Mouse (Mus musculus): Measurements from ENCODE around the gene Eif3f.

The Eif3f gene

DNA sequence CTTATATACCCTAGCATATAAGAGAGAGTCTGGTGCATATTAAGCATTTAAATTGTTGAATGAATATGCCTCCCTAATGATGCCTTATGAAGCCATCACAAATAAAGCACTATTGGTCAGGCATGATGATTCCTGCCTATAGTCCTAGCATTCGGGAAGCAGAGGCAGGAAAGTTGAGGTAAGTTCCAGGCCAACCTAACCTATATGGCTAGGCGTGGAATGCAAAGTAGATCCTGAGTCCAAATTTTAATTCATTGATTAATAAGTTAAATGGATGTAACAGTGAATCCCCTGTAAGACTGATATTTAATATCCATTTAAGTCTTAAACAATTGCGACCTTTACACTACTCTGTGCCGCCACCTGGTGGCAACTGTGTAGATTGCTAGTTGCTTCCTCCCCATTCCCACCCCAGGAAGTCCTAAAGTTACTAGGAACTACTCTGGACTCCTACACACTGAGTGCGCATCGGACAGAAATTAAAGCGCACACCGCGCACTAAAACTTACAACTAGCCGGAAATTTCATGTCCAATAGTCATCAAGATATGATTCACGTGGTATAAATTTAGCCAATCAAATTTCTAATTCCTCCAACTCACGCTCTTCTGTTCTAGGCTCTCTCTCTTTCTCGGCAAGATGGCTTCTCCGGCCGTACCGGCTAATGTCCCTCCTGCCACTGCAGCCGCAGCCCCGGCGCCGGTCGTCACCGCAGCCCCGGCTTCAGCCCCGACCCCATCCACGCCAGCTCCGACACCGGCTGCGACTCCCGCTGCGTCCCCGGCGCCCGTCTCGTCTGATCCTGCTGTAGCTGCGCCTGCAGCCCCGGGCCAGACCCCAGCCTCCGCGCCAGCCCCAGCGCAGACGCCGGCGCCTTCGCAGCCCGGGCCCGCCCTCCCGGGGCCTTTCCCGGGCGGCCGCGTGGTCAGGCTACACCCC, at the start of gene Eif3f:
Eif3f (plus strand) TSS at position 624 of the 938 bp plus-strand sequence.
- peak; percentile 94 for DNase-seq (ENCODE audit: low spot score)

DNA sequence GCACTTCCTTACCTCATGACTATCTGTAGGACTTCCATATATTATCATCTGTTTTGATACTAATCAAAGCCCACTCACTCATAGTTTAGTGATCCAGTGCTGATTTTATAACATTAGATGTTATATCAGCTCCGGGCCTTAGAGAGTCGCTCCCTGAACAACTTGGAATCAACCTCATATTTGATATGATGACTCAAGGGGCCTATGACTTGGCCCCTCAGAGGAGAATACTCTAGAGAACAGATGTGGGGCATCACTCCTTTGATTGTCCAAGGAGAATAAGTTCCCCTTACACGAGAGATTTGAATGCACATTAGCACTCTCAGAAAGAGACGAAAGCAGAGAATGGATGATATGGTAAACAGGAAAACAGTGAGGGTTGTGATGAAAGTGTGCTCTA, 49.3 kb upstream of the Eif3f start, which contains the start of gene Olfr518:
Olfr518 (minus strand) TSS at position 101 of the 400 bp plus-strand sequence.
- DNase-seq (ENCODE audit: low spot score), result no peak

DNA sequence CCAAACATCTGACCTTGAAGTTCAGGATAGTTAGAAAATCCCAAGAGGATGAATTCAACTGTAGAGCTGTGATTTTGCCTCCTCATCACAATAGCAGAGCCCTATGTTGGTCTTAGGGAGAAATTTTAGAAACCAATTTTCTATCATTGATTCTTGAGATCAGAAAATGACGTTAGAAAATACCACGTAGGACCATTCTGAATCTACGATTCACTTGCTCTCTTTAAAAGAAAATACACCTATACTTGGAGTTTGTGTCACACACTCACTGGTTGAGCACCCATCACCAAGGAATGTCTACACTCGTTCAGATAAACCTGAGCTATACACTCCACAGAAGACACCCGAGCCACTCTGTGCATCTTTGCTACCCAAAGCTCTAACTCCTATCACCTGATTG, 39.9 kb upstream of the Eif3f start, which contains the start of gene Olfr519:
Olfr519 (minus strand) TSS at position 101 of the 400 bp plus-strand sequence.
- no peak for DNase-seq (ENCODE audit: low spot score)

DNA sequence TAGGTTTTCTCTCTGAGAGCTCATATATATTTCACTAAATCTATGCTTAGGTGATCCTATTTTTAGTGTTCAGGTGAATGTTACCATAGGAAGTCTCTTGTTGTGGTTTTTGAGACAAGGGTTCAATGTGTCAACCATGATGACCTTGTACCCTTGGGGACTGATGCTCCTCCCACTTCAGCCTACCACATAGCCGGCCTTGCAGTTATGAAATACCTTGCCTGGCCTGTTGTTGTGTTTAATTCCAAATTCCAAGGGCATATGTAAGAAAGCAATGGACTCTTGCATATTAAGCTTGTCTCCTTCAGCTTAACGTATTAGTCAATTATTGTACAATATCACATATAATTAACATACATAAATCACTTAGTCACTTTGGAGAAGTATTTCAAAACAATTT, 30.2 kb upstream of the Eif3f start:
- DNase-seq (ENCODE audit: low spot score), result no peak

DNA sequence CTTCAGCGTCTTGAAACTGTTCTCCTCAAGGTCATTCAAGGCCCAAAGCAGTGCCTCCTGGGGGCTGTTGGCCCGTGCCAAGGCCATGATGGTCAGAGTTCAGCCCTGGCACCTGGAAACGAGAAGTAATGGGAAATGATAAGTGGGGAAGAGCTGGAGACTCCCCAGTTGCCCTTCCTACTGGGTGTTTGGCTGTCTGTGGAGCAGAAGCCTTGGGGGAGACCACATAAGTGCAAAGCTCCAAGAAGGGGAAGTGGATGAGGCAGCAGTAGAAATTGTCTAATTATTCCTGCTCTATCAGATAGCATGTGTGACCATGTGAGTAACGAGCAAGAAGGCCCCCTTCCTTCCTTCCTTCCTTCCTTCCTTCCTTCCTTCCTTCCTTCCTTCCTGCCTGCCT, 7.2 kb upstream of the Eif3f start:
- no peak for DNase-seq (ENCODE audit: low spot score)

DNA sequence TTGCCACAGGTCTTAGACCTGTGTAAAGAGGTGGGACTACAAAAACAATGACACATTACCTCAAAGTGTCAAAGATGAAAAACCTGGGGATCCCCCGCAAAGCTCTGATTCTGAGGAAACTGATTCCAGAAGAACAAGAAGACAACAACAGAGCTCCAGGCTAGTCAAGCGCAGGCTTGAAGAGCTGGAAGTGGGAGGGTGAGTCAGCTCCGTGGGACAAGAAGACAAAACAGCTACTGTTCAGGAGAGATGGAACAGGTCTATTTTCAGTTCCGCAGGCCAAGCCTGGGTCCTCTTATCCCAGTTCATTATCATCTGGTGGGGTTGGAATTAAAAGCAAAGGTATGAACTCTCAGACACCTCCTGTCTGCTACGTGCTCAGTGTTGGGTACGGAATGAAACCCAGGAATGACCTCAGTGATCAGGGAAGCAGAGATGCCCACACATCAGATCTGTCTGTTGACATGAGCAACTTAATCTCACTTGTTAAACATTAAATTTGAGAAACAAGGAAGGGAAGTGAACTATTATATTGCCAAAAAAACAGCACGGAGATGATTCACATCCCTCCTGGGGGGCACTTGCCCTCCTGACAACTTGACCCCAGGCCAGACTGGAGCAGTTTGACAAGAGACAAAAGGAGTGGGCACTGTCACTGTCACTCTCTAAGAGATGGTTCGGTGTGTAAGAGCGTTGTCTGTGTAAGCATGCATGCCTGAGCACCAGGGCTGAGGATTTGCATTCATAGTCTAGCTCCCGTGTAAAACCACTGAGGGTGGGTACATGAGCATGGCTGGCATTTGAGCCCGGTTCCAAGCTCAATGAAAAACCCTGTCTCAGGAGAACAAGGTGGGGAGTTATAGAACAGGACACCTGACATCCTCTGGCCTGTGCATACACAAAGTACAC, 5.7 kb upstream of the Eif3f start:
- no peak for DNase-seq (ENCODE audit: low spot score)

DNA sequence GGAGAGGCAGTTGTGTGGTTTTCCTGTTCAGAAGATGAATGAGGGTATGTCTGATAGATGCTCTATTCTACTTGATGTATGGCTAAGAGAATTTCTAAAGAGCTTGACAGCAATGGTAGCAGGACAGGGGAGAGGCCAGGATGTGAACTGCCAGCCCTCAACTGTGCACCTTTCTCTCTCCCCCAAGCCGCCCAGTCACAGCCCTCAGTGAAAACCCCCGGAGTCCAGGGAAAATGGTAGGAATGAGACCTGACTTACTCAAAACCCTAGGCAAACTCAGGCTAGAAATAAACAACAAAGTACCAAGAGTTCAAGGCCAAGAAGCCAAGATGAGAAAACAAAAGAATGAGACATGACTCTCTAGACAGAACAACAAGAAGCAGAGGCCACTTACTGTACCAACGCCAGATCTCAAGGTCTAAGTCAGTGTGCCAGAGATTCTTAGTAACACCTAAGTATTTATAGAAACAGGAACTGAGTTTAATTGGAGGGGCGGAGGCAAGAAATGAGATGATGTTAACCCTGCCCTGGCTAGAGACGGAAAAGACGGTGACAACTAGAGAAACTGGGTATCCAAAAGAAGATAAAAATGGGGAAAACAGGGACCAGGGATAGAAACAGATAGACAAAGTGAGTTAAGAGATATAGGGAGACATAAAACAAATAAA, 4.4 kb upstream of the Eif3f start, which contains the start of gene Nlrp10:
Nlrp10 (minus strand) TSS at position 453 of the 668 bp plus-strand sequence.
- DNase-seq (ENCODE audit: low spot score), result no peak

DNA sequence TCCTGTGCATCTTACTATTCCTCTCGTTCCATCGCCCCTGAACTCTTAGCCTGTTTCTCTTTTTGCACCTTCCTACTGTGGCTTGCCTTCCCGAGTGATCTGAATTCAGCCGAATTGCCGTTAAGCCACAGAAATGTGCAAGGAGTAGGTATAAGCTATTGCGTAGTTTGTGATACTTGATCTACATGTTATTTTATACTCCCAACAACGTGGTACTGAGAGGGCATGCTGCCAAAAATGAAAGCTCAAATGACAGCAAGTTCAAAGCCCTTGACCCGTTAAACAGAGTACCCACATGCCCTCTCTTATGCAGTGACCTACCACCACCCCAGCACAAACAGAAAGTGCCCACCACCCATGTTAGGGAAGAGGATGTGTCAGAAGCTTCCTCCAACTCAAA, 619 bp downstream of the Eif3f start:
- DNase-seq (ENCODE audit: low spot score), result no peak

DNA sequence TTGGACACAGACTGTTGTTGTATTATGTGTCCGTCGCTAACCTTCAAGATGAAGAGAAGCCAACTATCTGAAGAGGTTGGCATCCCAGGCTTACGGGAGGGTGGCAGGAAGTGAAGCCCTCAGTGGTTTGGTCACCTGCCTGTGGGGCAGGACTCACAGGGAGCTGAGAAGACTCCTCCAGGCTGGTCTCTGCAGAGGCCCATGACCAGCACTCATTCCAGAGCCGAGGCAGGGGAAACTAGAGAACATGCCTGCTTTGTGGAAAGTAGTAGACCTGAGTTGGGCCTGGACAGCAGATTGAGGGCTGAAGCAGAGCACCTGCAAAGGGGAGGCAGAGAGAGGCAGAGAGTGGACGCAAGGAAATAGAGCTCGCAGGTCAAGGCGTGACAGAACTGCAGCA, 1.2 kb downstream of the Eif3f start:
- DNase-seq (ENCODE audit: low spot score), result no peak

DNA sequence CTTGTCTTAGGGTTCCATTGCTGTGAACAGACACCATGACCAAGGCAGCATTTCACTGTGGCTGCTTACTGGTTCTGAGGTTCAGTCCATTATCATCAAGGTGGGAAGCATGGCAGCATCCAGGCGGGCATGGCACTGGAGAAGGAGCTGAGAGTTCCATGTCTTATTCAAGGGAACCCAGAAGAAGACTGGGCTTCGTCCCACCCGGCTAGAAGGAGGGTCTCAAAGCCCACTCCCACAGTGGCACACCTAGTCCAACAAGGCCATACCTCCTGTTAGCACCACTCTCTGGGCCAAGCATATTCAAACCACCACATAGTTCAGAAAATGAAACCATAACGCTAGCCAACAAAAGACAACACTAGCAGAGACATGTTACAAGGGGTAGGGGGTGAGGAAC, 2.4 kb downstream of the Eif3f start:
- no peak for DNase-seq (ENCODE audit: low spot score)

DNA sequence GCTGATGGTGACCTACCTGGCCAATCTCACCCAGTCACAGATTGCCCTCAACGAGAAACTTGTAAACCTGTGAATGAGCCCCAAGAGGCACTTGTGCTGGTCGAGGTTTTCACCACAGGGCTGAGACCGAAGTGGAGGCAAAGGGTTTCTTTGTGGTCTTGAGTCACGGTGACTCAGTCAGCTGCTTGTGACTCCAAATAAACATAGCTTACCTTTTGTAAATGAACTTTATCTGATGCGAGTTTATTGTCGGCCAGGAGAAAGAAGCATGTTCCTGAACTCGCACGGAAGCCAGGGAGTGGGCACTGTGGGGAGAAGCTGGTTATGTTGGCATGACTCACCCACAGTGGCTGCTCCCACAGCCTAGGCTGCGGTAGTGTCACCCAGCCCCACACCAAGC, 7.2 kb downstream of the Eif3f start:
- DNase-seq (ENCODE audit: low spot score), result no peak

DNA sequence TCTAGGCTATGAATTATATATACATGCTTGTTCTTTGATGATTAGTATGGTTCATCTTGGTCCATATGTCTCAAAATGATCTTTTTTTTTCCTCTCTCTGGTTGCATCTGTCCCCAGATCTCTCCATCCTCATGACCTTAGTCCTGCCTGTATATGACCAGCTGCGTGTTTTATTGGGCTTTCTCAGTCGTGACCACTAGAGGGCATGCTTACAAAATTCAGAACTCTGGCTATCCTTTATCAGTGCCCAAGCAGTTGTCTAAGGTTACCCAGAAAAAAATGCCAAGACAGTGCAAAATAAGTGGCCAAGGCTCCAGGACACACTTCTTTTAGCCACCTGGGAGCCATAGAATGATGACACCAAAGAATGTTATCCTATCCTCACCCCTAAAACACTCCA, 9.8 kb downstream of the Eif3f start:
- peak; percentile 23 for DNase-seq (ENCODE audit: low spot score)

DNA sequence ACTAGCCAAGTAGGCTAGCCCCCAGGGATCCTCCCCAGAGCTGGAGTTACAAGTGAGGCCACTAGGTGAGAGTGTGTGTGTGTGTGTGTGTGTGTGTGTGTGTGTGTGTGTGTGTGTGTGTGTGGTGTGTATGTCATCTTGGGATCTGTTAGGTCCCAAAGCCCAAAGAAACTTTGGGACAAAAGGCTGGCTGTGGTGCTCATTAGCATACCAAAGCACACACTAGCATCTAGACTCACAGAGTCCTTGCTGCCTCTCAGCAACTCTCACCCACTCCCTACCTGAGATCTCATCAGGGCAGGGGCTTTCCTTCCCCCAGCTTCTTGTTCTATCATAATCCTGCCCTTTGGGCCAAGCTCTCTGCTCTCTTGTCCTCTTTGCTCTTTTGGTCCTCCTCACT, 14.4 kb downstream of the Eif3f start:
- no peak for DNase-seq (ENCODE audit: low spot score)

DNA sequence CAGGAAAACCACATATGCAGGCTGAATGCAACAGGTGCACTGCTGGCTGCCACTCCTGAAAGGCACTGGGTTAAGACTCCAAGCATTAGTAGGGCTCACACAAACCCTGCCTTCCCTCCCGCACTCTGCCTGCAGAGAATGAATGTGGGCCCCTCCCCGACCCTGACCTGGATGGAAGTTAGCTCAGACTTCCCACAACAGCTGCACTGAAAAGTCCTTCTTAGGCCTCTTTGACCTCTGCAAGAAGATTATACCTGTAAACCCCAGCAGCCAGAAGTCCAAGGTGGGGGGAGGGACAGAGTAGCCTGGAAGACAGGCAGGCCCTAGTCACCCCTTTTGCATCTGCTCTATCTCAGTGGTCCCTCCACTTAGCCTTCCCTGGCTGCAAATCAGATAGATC, 15.1 kb downstream of the Eif3f start:
- DNase-seq (ENCODE audit: low spot score), result no peak

DNA sequence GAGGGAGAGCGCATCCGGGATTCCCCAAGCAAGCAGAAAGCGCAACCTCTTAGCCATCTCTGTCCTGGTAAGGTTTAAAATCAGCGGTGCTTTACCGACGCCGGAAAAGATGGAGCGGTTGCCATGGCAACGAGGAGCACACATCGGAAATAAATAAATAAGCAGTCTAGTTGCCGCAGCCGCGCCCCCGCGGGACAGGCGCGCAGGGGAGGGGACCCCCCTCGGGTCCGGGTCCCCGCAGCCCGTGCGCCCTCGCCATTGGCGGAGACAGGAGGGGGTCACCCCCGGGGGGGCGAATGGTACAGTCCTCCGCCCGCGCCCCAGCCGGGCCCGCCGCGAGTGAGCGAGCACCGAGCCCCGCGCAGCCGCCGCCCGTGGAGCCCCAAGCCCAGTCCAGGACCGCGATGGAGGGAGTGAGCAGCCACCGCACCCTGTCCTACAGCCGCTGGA, 16.1 kb downstream of the Eif3f start, which contains the start of gene Tub:
Tub (plus strand) TSS at position 27 of the 450 bp plus-strand sequence.
- DNase-seq (ENCODE audit: low spot score), result peak; percentile 53

DNA sequence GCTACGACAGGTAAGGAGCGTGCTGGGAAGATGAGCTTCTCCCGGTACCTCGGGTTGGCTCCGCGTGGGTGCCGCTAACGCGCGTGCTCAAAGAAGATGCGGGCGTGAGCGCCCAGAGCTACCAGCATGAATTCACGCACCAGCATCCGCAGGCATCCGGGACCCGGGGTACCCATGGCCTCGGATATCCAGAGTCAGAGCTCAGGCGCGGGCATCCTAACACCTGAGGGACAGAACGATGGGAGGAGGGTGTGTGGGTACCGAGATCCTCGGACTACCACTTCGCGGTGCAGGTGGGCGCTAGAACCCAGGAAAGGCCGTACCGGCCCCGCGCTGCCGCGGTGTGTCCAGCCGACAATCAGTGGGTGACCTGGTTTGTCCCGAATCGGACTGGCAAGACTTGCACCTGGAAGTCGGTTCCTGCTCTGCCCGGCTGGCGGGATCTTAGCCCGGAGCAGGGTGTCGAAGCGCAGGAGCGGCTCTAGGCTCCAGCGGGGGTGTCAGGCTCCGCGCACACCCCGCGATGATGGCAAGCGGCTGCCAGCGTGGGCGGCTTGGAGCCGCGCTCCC, 16.6 kb downstream of the Eif3f start:
- peak; percentile 15 for DNase-seq (ENCODE audit: low spot score)

DNA sequence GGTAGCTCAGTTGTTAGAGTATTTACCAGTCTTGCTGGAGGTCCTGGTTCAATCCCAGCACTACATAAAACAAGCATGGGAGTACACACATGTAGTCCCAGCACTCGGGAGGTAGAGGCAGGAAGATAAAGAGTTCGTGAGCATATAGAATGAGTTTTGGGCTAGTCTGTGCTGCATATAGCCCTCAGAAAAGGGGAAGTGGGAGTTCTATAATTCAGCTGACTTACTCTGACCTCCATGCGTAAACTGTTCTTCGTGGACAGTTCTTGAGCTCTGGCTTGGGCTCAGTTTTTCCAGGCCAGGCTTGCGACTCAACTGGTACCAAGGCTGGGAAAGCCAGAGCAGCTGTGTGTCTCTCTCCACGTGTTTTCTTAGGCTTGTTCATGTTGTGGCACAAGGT, 18.6 kb downstream of the Eif3f start:
- DNase-seq (ENCODE audit: low spot score), result no peak

DNA sequence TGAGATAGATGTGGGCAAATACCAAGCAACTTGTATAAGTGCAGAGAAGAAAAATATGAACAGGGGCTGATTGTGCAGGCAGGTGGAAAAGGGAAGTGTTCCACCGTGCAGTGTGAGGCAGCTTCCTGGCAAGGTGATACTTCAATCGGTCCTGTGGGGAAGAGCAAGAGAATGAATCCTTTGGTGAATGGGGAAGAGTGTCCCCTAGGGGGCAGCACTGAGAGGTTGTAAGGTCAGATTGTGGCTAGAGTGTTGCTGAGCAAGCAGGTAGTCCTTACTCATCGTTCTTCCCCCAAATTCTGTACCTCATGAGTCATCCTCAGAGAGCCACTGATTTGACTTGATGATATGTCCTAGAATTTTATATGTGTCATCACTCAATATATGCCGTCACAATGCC, 20.0 kb downstream of the Eif3f start:
- DNase-seq (ENCODE audit: low spot score), result peak; percentile 10

DNA sequence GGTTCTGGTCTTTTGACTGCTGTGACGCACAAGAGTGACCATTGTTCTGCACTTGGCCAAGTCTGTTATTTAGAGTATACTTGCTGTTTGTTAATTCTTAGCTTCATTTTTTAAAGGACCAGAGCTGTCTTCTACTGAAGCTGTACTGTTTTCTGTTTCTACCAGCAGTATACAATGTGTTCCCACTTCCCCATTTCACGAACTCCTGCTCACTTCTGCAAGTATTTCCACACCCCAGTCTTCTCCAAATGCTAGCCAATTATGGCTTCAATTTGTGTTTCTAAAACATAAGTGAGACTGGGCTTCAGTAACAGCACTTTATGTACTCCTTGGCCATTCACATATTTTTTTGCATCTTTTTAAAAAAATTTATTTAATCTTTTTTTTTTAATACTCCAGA, 23.5 kb downstream of the Eif3f start:
- no peak for DNase-seq (ENCODE audit: low spot score)

DNA sequence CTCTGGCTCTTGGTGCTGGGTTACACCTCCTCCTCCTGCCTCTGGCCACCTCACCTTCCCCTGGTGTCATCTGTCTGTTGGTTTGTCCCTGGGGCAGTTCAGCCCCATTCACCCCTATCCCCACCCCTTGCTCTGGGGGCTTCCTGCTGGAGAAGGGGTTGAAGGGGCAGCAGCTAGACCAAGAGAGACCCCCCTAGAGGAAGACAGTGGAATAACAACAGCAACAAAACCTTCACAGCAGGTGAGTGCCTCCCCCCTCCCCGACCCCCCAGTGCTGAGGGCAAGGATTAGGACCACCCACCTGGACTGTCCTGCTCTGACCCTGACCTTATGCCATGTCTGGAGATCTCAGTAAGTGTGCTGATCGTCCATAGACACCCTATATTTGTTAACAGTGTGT, 31.8 kb downstream of the Eif3f start:
- no peak for DNase-seq (ENCODE audit: low spot score)

DNA sequence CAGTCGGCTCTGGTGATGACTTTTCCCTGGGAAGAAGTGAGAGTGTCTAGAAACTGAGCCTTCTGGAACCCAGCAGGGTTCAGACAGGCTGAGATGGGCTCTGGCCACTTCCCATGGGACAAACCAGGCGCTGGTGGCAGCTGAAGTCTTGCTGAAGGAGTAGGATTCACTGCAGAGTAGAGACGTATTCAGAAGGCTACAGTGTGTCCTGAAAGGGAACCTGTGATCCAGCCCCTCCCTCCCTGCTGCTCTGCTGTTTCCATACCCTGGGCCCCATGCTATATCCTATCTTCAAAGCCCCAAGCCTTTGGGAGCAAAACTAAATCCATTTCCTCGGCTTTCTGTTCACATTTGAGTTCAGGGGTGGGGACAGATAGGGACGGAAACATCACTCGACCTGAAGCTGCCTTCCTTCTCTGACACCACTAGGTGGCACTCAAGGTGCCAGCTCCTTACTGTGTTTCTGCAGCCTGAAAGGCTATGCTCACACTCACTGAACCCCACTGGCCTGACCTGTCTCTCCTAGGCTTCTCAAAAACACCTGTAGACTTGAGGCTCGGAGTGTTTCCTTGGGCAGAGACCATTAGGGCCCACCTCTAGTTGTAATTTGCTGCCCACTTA, 32.6 kb downstream of the Eif3f start:
- peak; percentile 28 for DNase-seq (ENCODE audit: low spot score)
